Mouse (Mus musculus) embryo, embryonic 11.5 days (tissue): ENCODE measurements around the gene Cblb.

ENCODE experiments used
- DNase-seq: peaks from one replicate; pipeline ENCODE4 v3.0.0-alpha.2; 2012; ENCODE audit warnings: low read depth, low spot score

The Cblb gene

GRCm38 (mm10) chr16:52038283-52038682, 7.3 kb downstream of the Cblb start:
- no peak for DNase-seq

- no peak for DNase-seq
Observed at GRCm38 (mm10) chr16:52038821-52039220, 7.8 kb downstream of the Cblb start.

- DNase-seq, result no peak
Observed at GRCm38 (mm10) chr16:52040937-52041336, 9.9 kb downstream of the Cblb start.

- DNase-seq, result no peak
Observed at GRCm38 (mm10) chr16:52042667-52043379, 11.8 kb downstream of the Cblb start.

- no peak for DNase-seq
Observed at GRCm38 (mm10) chr16:52043380-52044117, 12.5 kb downstream of the Cblb start.

- no peak for DNase-seq
Observed at GRCm38 (mm10) chr16:52044518-52044917, 13.5 kb downstream of the Cblb start.

GRCm38 (mm10) chr16:52044985-52045384, 14.0 kb downstream of the Cblb start:
- DNase-seq, result no peak

- no peak for DNase-seq
Observed at GRCm38 (mm10) chr16:52046464-52046863, 15.4 kb downstream of the Cblb start.

- no peak for DNase-seq
Observed at GRCm38 (mm10) chr16:52051106-52051505, 20.1 kb downstream of the Cblb start.

- no peak for DNase-seq
Observed at GRCm38 (mm10) chr16:52052734-52053133, 21.7 kb downstream of the Cblb start.

GRCm38 (mm10) chr16:52055236-52055635, 24.2 kb downstream of the Cblb start:
- DNase-seq, result no peak

GRCm38 (mm10) chr16:52056164-52056563, 25.1 kb downstream of the Cblb start:
- DNase-seq, result no peak

- no peak for DNase-seq
Observed at GRCm38 (mm10) chr16:52057335-52057734, 26.3 kb downstream of the Cblb start.

- no peak for DNase-seq
Observed at GRCm38 (mm10) chr16:52059535-52059934, 28.5 kb downstream of the Cblb start.

GRCm38 (mm10) chr16:52060100-52060719, 29.2 kb downstream of the Cblb start:
- DNase-seq, result no peak

GRCm38 (mm10) chr16:52061015-52061481, 30.0 kb downstream of the Cblb start:
- no peak for DNase-seq

GRCm38 (mm10) chr16:52064309-52065105, 33.5 kb downstream of the Cblb start:
- DNase-seq, result no peak

- no peak for DNase-seq
Observed at GRCm38 (mm10) chr16:52067632-52068516, 36.8 kb downstream of the Cblb start.

- DNase-seq, result no peak
Observed at GRCm38 (mm10) chr16:52068517-52068874, 37.5 kb downstream of the Cblb start.

- DNase-seq, result no peak
Observed at GRCm38 (mm10) chr16:52069648-52070047, 38.6 kb downstream of the Cblb start.

GRCm38 (mm10) chr16:52070128-52070527, 39.1 kb downstream of the Cblb start:
- no peak for DNase-seq
